Mouse (Mus musculus) olfactory bulb, adult 2 months (tissue): ENCODE measurements at regions not wholly inside any gene's neighbourhood (a gene's known extent, or its start where the extent isn't known, plus 50 kb on each side); places are given as distances from the start of the nearest gene placed in this dataset.

Experiments used
- H3K27ac ChIP-seq: fragments of 200-500 bp; 2 replicates; pipeline ENCODE4 v1.5.1; 2012; ENCODE audit warnings: low read depth, low read length; ENCODE audit not compliant: insufficient read depth
- H3K4me1 ChIP-seq: fragments of 200-500 bp; 2 replicates; pipeline ENCODE4 v1.6.1; 2012; ENCODE audit warnings: low read length; ENCODE audit not compliant: control insufficient read depth, insufficient read depth
- H3K4me3 ChIP-seq: fragments of 200-500 bp; 2 replicates; pipeline ENCODE4 v1.5.1; 2012; ENCODE audit warnings: mild to moderate bottlenecking, low read depth, low read length, moderate library complexity; ENCODE audit not compliant: insufficient read depth
- CTCF ChIP-seq: fragments of 200-500 bp; IDR thresholded peaks from 2 replicates; pipeline ENCODE4 v1.5.1; 2012; ENCODE audit warnings: low read depth, mild to moderate bottlenecking, low read length, moderate library complexity; ENCODE audit not compliant: insufficient read depth
- POLR2A ChIP-seq: fragments of 200-500 bp; IDR thresholded peaks from 2 replicates; pipeline ENCODE4 v1.6.1; 2012; ENCODE audit warnings: mild to moderate bottlenecking, low read depth, low read length, moderate library complexity; ENCODE audit not compliant: insufficient read depth
- WGBS: fragments of 180-500 bp; shearing (Covaris S2); methylation state at CpG from one replicate; pipeline ENCODE4 v1.1.7; 2018; 5-methylcytosine and 5-hydroxymethylcytosine counted together

DNA sequence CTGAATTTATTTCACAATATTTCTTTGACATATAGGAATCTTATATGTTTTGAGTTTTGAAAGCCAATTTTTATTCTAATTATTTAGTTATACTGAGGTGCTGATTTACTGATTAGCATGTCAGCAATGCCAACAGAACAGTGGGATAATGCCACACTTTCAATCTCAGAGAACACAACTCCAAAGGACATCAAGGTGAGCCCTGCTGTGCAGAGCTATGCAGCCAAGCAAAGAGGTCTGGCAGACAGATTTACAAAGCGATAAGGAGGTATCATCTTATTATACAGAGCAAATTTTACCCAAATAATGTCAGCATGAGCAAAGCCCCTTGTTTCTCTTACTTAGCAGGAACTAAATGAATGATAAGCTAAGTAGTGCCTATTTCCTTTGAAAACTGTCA lies 204.7 kb upstream of the Tyrp1 start:
- TF ChIP-seq POLR2A (no peak), CTCF (no peak)
- H3K4me3 ChIP-seq, result no peak overlapping the region
- WGBS, result 79% methylated on average over 1 of the region's 1 CpGs
- no peak overlapping the region for H3K27ac ChIP-seq
- no peaks in the 10 kb centered on the region for H3K4me1 ChIP-seq

- Histone ChIP-seq H3K4me3 (no peak overlapping the region), H3K4me1 (no peaks in the 10 kb centered on the region), H3K27ac (no peak overlapping the region)
- TF ChIP-seq CTCF (no peak), POLR2A (no peak)
Observed at GRCm38 (mm10) chr4:80630260-80630659, 203.7 kb upstream of the Tyrp1 start.

GRCm38 (mm10) chr4:80631041-80631440 lies 202.9 kb upstream of the Tyrp1 start:
- no peak for TF ChIP-seq POLR2A
- no peak for TF ChIP-seq CTCF
- Histone ChIP-seq H3K4me1 (no peaks in the 10 kb centered on the region), H3K27ac (no peak overlapping the region), H3K4me3 (no peak overlapping the region)
- 87% methylated on average over 4 of the region's 4 CpGs for WGBS

- WGBS, result 87% methylated on average over 4 of the region's 4 CpGs
- Histone ChIP-seq H3K4me1 (no peaks in the 10 kb centered on the region), H3K4me3 (no peak overlapping the region), H3K27ac (no peak overlapping the region)
- TF ChIP-seq CTCF (no peak), POLR2A (no peak)
Observed at GRCm38 (mm10) chr4:80631441-80631840, 202.5 kb upstream of the Tyrp1 start.

GRCm38 (mm10) chr4:80638381-80638780 lies 195.5 kb upstream of the Tyrp1 start:
- TF ChIP-seq CTCF, result no peak
- no peak for TF ChIP-seq POLR2A
- Histone ChIP-seq H3K4me1 (no peaks in the 10 kb centered on the region), H3K4me3 (no peak overlapping the region), H3K27ac (no peak overlapping the region)
